9 mouse cellular contexts compared by ENCODE assay signal in genomic region chr6:87183159-87183558, GRCm38 (mm10).
DNase-seq lines count a peak whose midpoint lies in the region; ATAC-seq lines count a peak whose summit lies in the region.
"Had no signal": no experiment of that assay in that cellular context is flagged by ENCODE, and none has a peak within 500 bp of the region (broad histone marks: within the 10 kb centered on the region; RNA-seq: fewer than 3 reads in every experiment).

No protein-coding gene starts in this region.

- H3K27me3 ChIP-seq in kidney, embryonic 14.5 days (ENCODE audit: control insufficient read depth, insufficient read depth, low read length) = no peaks in the 10 kb centered on the region
- no peaks in the 10 kb centered on the region for H3K27me3 ChIP-seq in forebrain, embryonic 16.5 days (replicated peaks; ENCODE audit: control insufficient read depth, insufficient read depth, low read length)
- H3K27me3 ChIP-seq: hindbrain, embryonic 15.5 days had no signal

- H3K9me3 ChIP-seq in kidney, embryonic 14.5 days (ENCODE audit: control insufficient read depth, low read length) = no peaks in the 10 kb centered on the region
- H3K9me3 ChIP-seq in forebrain, embryonic 16.5 days (ENCODE audit: control insufficient read depth, low read length) = no peaks in the 10 kb centered on the region
- H3K9me3 ChIP-seq: hindbrain, embryonic 15.5 days had no signal

- H3K27ac ChIP-seq in kidney, embryonic 14.5 days (ENCODE audit: low read depth, low read length) = no peak overlapping the region
- peak overlapping the region; percentile 1; the same call in 1 of the 2 replicates for H3K27ac ChIP-seq in forebrain, embryonic 16.5 days (ENCODE audit: low read length)
- H3K27ac ChIP-seq: hindbrain, embryonic 15.5 days had no signal

- peaks cover 5% of the 10 kb centered on the region; the same call in 1 of the 2 replicates for H3K36me3 ChIP-seq in kidney, embryonic 14.5 days (ENCODE audit: control insufficient read depth, insufficient read depth, low read length)
- H3K36me3 ChIP-seq in forebrain, embryonic 16.5 days (ENCODE audit: control insufficient read depth, insufficient read depth) = no peaks in the 10 kb centered on the region
- H3K36me3 ChIP-seq: hindbrain, embryonic 15.5 days had no signal

- intact Hi-C loops in heart, postnatal 36 days (cut with DNase I) = no loop called here
- intact Hi-C loops in left cerebral cortex, postnatal 36 days (cut with DNase I) = no loop called here

- no peak overlapping the region for H3K9ac ChIP-seq in kidney, embryonic 14.5 days (ENCODE audit: low read depth, low read length)
- H3K9ac ChIP-seq in forebrain, embryonic 16.5 days (replicated peaks; ENCODE audit: low read depth, low read length) = no peak overlapping the region
- H3K9ac ChIP-seq: hindbrain, embryonic 15.5 days had no signal

- H3K4me1 ChIP-seq in kidney, embryonic 14.5 days (ENCODE audit: control insufficient read depth, insufficient read depth, low read length) = no peaks in the 10 kb centered on the region
- H3K4me1 ChIP-seq in forebrain, embryonic 16.5 days (replicated peaks; ENCODE audit: control insufficient read depth, insufficient read depth, low read length) = 0 out of 2 replicates have a peak, but pooled peaks cover 3% of the 10 kb centered on the region
- H3K4me1 ChIP-seq: hindbrain, embryonic 15.5 days had no signal

- DNase-seq in kidney, adult 11 months = peak; percentile 55
- DNase-seq in heart, postnatal 36 days = peak; percentile 39 to 41
- DNase-seq in left cerebral cortex, postnatal 36 days (ENCODE audit: low spot score in 2 of 2) = peak; percentile 80 to 82
- peak; percentile 74 for DNase-seq in right cerebral cortex, postnatal 25 days
- no peak for DNase-seq in urinary bladder, postnatal 10 days (ENCODE audit: low spot score)
- DNase-seq in embryo, embryonic 11 days = no peak

- ATAC-seq in kidney, embryonic 14.5 days (ENCODE audit: low FRiP score, low TSS enrichment) = no peak
- peak; percentile 47; the same call in 1 of the 2 replicates for ATAC-seq in forebrain, embryonic 16.5 days

- no peak overlapping the region for H3K4me3 ChIP-seq in kidney, embryonic 14.5 days (ENCODE audit: low read length)
- no peak overlapping the region for H3K4me3 ChIP-seq in forebrain, embryonic 16.5 days (replicated peaks; ENCODE audit: low read length)
- H3K4me3 ChIP-seq: hindbrain, embryonic 15.5 days had no signal

- 71% methylated on average over 8 of the region's 8 CpGs for WGBS in kidney, embryonic 14.5 days
- 70% methylated on average over 8 of the region's 8 CpGs for WGBS in forebrain, embryonic 16.5 days

- H3K4me2 ChIP-seq in kidney, embryonic 14.5 days (replicated peaks; ENCODE audit: low read depth, low read length) = no peak overlapping the region
- no peak overlapping the region for H3K4me2 ChIP-seq in forebrain, embryonic 16.5 days (ENCODE audit: low read length)
- H3K4me2 ChIP-seq: hindbrain, embryonic 15.5 days had no signal

Comparison
In these comparisons a context has a peak if more than half of its experiments do, and no peak if none do; other contexts are left out.
1. DNase-seq: peak in kidney, adult 11 months (single experiment), heart, postnatal 36 days (2 of 2), left cerebral cortex, postnatal 36 days (2 of 2) and right cerebral cortex, postnatal 25 days (single experiment); none in urinary bladder, postnatal 10 days (single experiment) and embryo, embryonic 11 days (single experiment).